Mouse (Mus musculus) embryonic facial prominence, embryonic 14.5 days (tissue): ENCODE results near the gene Babam1. TPM values are rescaled to one million over a fixed set of nuclear protein-coding genes. Genes with fewer than 3 reads are reported as not detected.
"Not testable (repeated sequence)": the region's sequence is repeated elsewhere in the genome, so short reads cannot be mapped to it uniquely, and the experiment has no call there.

Experiments
- ATAC-seq: fragments of 200-750 bp; cut with Nextera tagmentation; 2 replicates; pipeline ENCODE4 v1.8.0; 2017; ENCODE audit warnings: low read depth, moderate number of reproducible peaks, moderate TSS enrichment
- DNase-seq: peaks from one replicate; pipeline ENCODE4 v3.0.0-alpha.2; 2015; ENCODE audit warnings: low spot score
- H3K27ac ChIP-seq: fragments of 300-500 bp; sonication (generic); replicated peaks from 2 replicates; pipeline ENCODE4 v1.5.1; 2014; ENCODE audit warnings: low read depth, mild to moderate bottlenecking, low read length, moderate library complexity
- H3K27me3 ChIP-seq: fragments of 300-500 bp; sonication (generic); replicated peaks from 2 replicates; pipeline ENCODE4 v1.6.1; 2014; ENCODE audit warnings: low read length; ENCODE audit not compliant: control insufficient read depth, insufficient read depth
- H3K36me3 ChIP-seq: fragments of 300-500 bp; sonication (generic); 2 replicates; pipeline ENCODE4 v1.6.1; 2014; ENCODE audit warnings: low read length, mixed read lengths; ENCODE audit not compliant: control insufficient read depth, insufficient read depth
- H3K4me1 ChIP-seq: fragments of 300-500 bp; sonication (generic); 2 replicates; pipeline ENCODE4 v1.6.1; 2014; ENCODE audit warnings: antibody characterized with exemption, low read length; ENCODE audit not compliant: control insufficient read depth, insufficient read depth
- H3K4me2 ChIP-seq: fragments of 300-500 bp; sonication (generic); 2 replicates; pipeline ENCODE4 v1.6.1; 2014; ENCODE audit warnings: low read depth, mild to moderate bottlenecking, low read length, moderate library complexity, mixed read lengths
- H3K4me3 ChIP-seq: fragments of 300-500 bp; sonication (generic); 2 replicates; pipeline ENCODE4 v1.5.1; 2014; ENCODE audit warnings: low read depth, mild to moderate bottlenecking, low read length
- H3K9ac ChIP-seq: fragments of 300-500 bp; sonication (generic); 2 replicates; pipeline ENCODE4 v1.6.1; 2014; ENCODE audit warnings: low read depth, mild to moderate bottlenecking, low read length, moderate library complexity, mixed read lengths
- H3K9me3 ChIP-seq: fragments of 300-500 bp; sonication (generic); 2 replicates; pipeline ENCODE4 v1.6.1; 2016; ENCODE audit warnings: low read length; ENCODE audit not compliant: control insufficient read depth
- WGBS: fragments of 180-500 bp; shearing (Covaris S2); extraction: QIAGEN DNeasy Blood & Tissue Kit; methylation state at CpG from one replicate; pipeline ENCODE4 v1.1.7; 2014; 5-methylcytosine and 5-hydroxymethylcytosine counted together
- polyA plus RNA-seq: library from polyadenylated mRNA; unstranded; fragments of >200 nt; fragmentation: Nextera tagmentation; extraction: Ambion mirVana; gene quantifications from 2 replicates; pipeline ENCODE4 v1.2.1, GENCODE M21; 2014

Babam1 gene
- polyA plus RNA-seq, 1 experiment from 2014 or later = 79.6 TPM

GRCm38 (mm10) chr8:71408231-71408630 lies 11.6 kb downstream of the Babam1 start:
- Histone ChIP-seq H3K9ac (no peak overlapping the region), H3K27ac (no peak overlapping the region), H3K36me3 (peaks cover 29% of the 10 kb centered on the region), H3K4me1 (peaks cover 6% of the 10 kb centered on the region; the same call in 1 of the 2 replicates), H3K4me3 (no peak overlapping the region), H3K9me3 (no peaks in the 10 kb centered on the region), H3K27me3 (no peaks in the 10 kb centered on the region), H3K4me2 (no peak overlapping the region)
- DNase-seq = no peak
- no peak for ATAC-seq
- 85% methylated on average over 4 of the region's 4 CpGs for WGBS

- no peak overlapping the region for H3K4me2 ChIP-seq
- no peak overlapping the region for H3K9ac ChIP-seq
- DNase-seq = peak; percentile 13
- 49% methylated on average over 11 of the region's 11 CpGs for WGBS
- ATAC-seq = no peak
- H3K4me1 ChIP-seq = no peaks in the 10 kb centered on the region
- no peaks in the 10 kb centered on the region for H3K27me3 ChIP-seq
- H3K9me3 ChIP-seq = no peaks in the 10 kb centered on the region
- peaks cover 27% of the 10 kb centered on the region for H3K36me3 ChIP-seq
- H3K4me3 ChIP-seq = no peak overlapping the region
- H3K27ac ChIP-seq = no peak overlapping the region
Observed at GRCm38 (mm10) chr8:71411535-71412273, 15.0 kb downstream of the Babam1 start.

- H3K27me3 ChIP-seq = no peaks in the 10 kb centered on the region
- ATAC-seq (no peak), DNase-seq (no peak)
- no peak overlapping the region for H3K27ac ChIP-seq
- H3K4me1 ChIP-seq = no peaks in the 10 kb centered on the region
- no peak overlapping the region for H3K4me3 ChIP-seq
- no peaks in the 10 kb centered on the region for H3K36me3 ChIP-seq
- no peak overlapping the region for H3K4me2 ChIP-seq
- H3K9ac ChIP-seq = no peak overlapping the region
- H3K9me3 ChIP-seq = no peaks in the 10 kb centered on the region
Observed at GRCm38 (mm10) chr8:71422121-71422520, 25.5 kb downstream of the Babam1 start.

GRCm38 (mm10) chr8:71432935-71433334 lies 36.3 kb downstream of the Babam1 start:
- not testable (repeated sequence) for H3K9me3 ChIP-seq, H3K4me1 ChIP-seq, H3K4me2 ChIP-seq, H3K27me3 ChIP-seq, H3K36me3 ChIP-seq, DNase-seq, H3K4me3 ChIP-seq, H3K9ac ChIP-seq, ATAC-seq, H3K27ac ChIP-seq
- 87% methylated on average over 1 of the region's 1 CpGs for WGBS

GRCm38 (mm10) chr8:71437041-71437440 lies 40.4 kb downstream of the Babam1 start:
- DNase-seq = no peak
- WGBS = 38% methylated on average over 3 of the region's 3 CpGs
- no peak for ATAC-seq

GRCm38 (mm10) chr8:71441404-71441803 lies 44.7 kb downstream of the Babam1 start:
- DNase-seq = peak; percentile 77
- Histone ChIP-seq H3K9ac (no peak overlapping the region), H3K27ac (no peak overlapping the region), H3K36me3 (no peaks in the 10 kb centered on the region), H3K9me3 (no peaks in the 10 kb centered on the region), H3K27me3 (peaks cover 6% of the 10 kb centered on the region; the same call in 1 of the 2 replicates), H3K4me2 (no peak overlapping the region), H3K4me1 (no peaks in the 10 kb centered on the region), H3K4me3 (no peak overlapping the region)
- under 1% methylated on average over 7 of the region's 7 CpGs for WGBS
- ATAC-seq = no peak

More at GRCm38 (mm10) chr8:71437041-71437440, 40.4 kb downstream of the Babam1 start:
- Histone ChIP-seq H3K4me3 (no peak overlapping the region), H3K27me3 (peaks cover 3% of the 10 kb centered on the region; the same call in 1 of the 2 replicates), H3K4me1 (no peaks in the 10 kb centered on the region), H3K4me2 (no peak overlapping the region), H3K9ac (no peak overlapping the region), H3K27ac (no peak overlapping the region), H3K9me3 (no peaks in the 10 kb centered on the region), H3K36me3 (no peaks in the 10 kb centered on the region)

- Histone ChIP-seq H3K9ac (no peak overlapping the region), H3K27me3 (peaks cover 6% of the 10 kb centered on the region; the same call in 1 of the 2 replicates), H3K4me3 (no peak overlapping the region), H3K9me3 (no peaks in the 10 kb centered on the region), H3K4me1 (no peaks in the 10 kb centered on the region), H3K27ac (no peak overlapping the region), H3K36me3 (no peaks in the 10 kb centered on the region), H3K4me2 (no peak overlapping the region)
- ATAC-seq = no peak
- 72% methylated on average over 7 of the region's 7 CpGs for WGBS
- no peak for DNase-seq
Observed at GRCm38 (mm10) chr8:71445096-71445495, 48.4 kb downstream of the Babam1 start.

- H3K36me3 ChIP-seq = no peaks in the 10 kb centered on the region
- no peak overlapping the region for H3K27ac ChIP-seq
- ATAC-seq (no peak), DNase-seq (no peak)
- no peak overlapping the region for H3K4me2 ChIP-seq
- H3K27me3 ChIP-seq = no peaks in the 10 kb centered on the region
- H3K9ac ChIP-seq = no peak overlapping the region
- H3K9me3 ChIP-seq = no peaks in the 10 kb centered on the region
- H3K4me3 ChIP-seq = no peak overlapping the region
- no peaks in the 10 kb centered on the region for H3K4me1 ChIP-seq
- 63% methylated on average over 4 of the region's 4 CpGs for WGBS
Observed at GRCm38 (mm10) chr8:71451337-71451736, 54.7 kb downstream of the Babam1 start.

- Histone ChIP-seq H3K4me1 (no peaks in the 10 kb centered on the region), H3K27me3 (no peaks in the 10 kb centered on the region), H3K4me2 (no peak overlapping the region), H3K9me3 (no peaks in the 10 kb centered on the region), H3K4me3 (no peak overlapping the region), H3K9ac (no peak overlapping the region), H3K27ac (no peak overlapping the region), H3K36me3 (0 out of 2 replicates have a peak, but pooled peaks cover 2% of the 10 kb centered on the region)
- 47% methylated on average over 10 of the region's 11 CpGs for WGBS
- DNase-seq = no peak
- ATAC-seq = no peak
Observed at GRCm38 (mm10) chr8:71451777-71452176, 55.1 kb downstream of the Babam1 start.
